Mouse (Mus musculus): ENCODE data around the gene Ntm. TPM values are rescaled to one million over a fixed set of nuclear protein-coding genes. Genes with fewer than 3 reads are reported as not detected.

Ntm gene
- total and polyA plus RNA-seq, 3 experiments, result 1.6 to 1.9 (median 1.8) TPM

GRCm38 (mm10) chr9:29433156-29433555, 529.8 kb downstream of the Ntm start:
- no peaks in the 10 kb centered on the region for H3K79me2 ChIP-seq (replicated peaks; ENCODE audit: control insufficient read depth, insufficient read depth, low read length)
- H3K36me3 ChIP-seq (ENCODE audit: control insufficient read depth, insufficient read depth, low read length), result peaks cover 3% of the 10 kb centered on the region; the same call in 1 of the 2 replicates
- 26% methylated on average over 7 of the region's 7 CpGs for WGBS
- H3K27me3 ChIP-seq (ENCODE audit: control insufficient read depth, insufficient read depth, low read length), result no peaks in the 10 kb centered on the region
- no peak for DNase-seq
- TF ChIP-seq POLR2A (IDR thresholded peaks at IDR 0.05; ENCODE audit: insufficient read depth, low read depth, low read length) (no peak), CTCF (IDR thresholded peaks at IDR 0.05) (no peak), EP300 (IDR thresholded peaks at IDR 0.05; ENCODE audit: insufficient read depth, low read depth, low read length) (no peak)
- no peak overlapping the region for H3K4me3 ChIP-seq
- no peak overlapping the region for H3K9ac ChIP-seq (ENCODE audit: low read depth, low read length)
- H3K27ac ChIP-seq, result no peak overlapping the region
- intact Hi-C loops (cut with DNase I), result no loop called here
- H3K4me1 ChIP-seq (ENCODE audit: control insufficient read depth, insufficient read depth, low read length), result peaks cover 7% of the 10 kb centered on the region

- Histone ChIP-seq H3K27me3 (ENCODE audit: control insufficient read depth, insufficient read depth, low read length) (no peaks in the 10 kb centered on the region), H3K36me3 (ENCODE audit: control insufficient read depth, insufficient read depth, low read length) (peaks cover 3% of the 10 kb centered on the region; the same call in 1 of the 2 replicates), H3K9ac (ENCODE audit: low read depth, low read length) (no peak overlapping the region), H3K4me1 (ENCODE audit: control insufficient read depth, insufficient read depth, low read length) (peaks cover 7% of the 10 kb centered on the region), H3K27ac (no peak overlapping the region), H3K4me3 (no peak overlapping the region), H3K79me2 (replicated peaks; ENCODE audit: control insufficient read depth, insufficient read depth, low read length) (no peaks in the 10 kb centered on the region)
- intact Hi-C loops (cut with DNase I), result no loop called here
- WGBS, result 85% methylated on average over 9 of the region's 9 CpGs
- DNase-seq, result no peak
- TF ChIP-seq EP300 (IDR thresholded peaks at IDR 0.05; ENCODE audit: insufficient read depth, low read depth, low read length), result no peak
- TF ChIP-seq POLR2A (IDR thresholded peaks at IDR 0.05; ENCODE audit: insufficient read depth, low read depth, low read length), result no peak
- no peak for TF ChIP-seq CTCF (IDR thresholded peaks at IDR 0.05)
Measured at GRCm38 (mm10) chr9:29431590-29431989, 531.4 kb downstream of the Ntm start.

GRCm38 (mm10) chr9:29430189-29430588, 532.8 kb downstream of the Ntm start:
- intact Hi-C loops (cut with DNase I), result no loop called here
- 80% methylated on average over 3 of the region's 3 CpGs for WGBS
- Histone ChIP-seq H3K36me3 (ENCODE audit: control insufficient read depth, insufficient read depth, low read length) (peaks cover 3% of the 10 kb centered on the region; the same call in 1 of the 2 replicates), H3K27me3 (ENCODE audit: control insufficient read depth, insufficient read depth, low read length) (no peaks in the 10 kb centered on the region), H3K79me2 (replicated peaks; ENCODE audit: control insufficient read depth, insufficient read depth, low read length) (no peaks in the 10 kb centered on the region), H3K4me1 (ENCODE audit: control insufficient read depth, insufficient read depth, low read length) (peaks cover 7% of the 10 kb centered on the region), H3K9ac (ENCODE audit: low read depth, low read length) (no peak overlapping the region), H3K4me3 (no peak overlapping the region), H3K27ac (no peak overlapping the region)
- DNase-seq, result no peak
- no peak for TF ChIP-seq CTCF (IDR thresholded peaks at IDR 0.05)
- TF ChIP-seq POLR2A (IDR thresholded peaks at IDR 0.05; ENCODE audit: insufficient read depth, low read depth, low read length), result no peak
- TF ChIP-seq EP300 (IDR thresholded peaks at IDR 0.05; ENCODE audit: insufficient read depth, low read depth, low read length), result no peak

GRCm38 (mm10) chr9:29428322-29428721, 534.6 kb downstream of the Ntm start:
- Histone ChIP-seq H3K36me3 (ENCODE audit: control insufficient read depth, insufficient read depth, low read length) (no peaks in the 10 kb centered on the region), H3K27me3 (ENCODE audit: control insufficient read depth, insufficient read depth, low read length) (no peaks in the 10 kb centered on the region), H3K4me3 (no peak overlapping the region), H3K79me2 (replicated peaks; ENCODE audit: control insufficient read depth, insufficient read depth, low read length) (no peaks in the 10 kb centered on the region), H3K4me1 (ENCODE audit: control insufficient read depth, insufficient read depth, low read length) (peaks cover 2% of the 10 kb centered on the region; the same call in 1 of the 2 replicates), H3K9ac (ENCODE audit: low read depth, low read length) (no peak overlapping the region), H3K27ac (no peak overlapping the region)
- DNase-seq, result peak; percentile 27 to 46
- WGBS, result 16% methylated on average over 7 of the region's 7 CpGs
- intact Hi-C loops (cut with DNase I), result no loop called here
- TF ChIP-seq CTCF (IDR thresholded peaks at IDR 0.05) (no peak), EP300 (IDR thresholded peaks at IDR 0.05; ENCODE audit: insufficient read depth, low read depth, low read length) (no peak), POLR2A (IDR thresholded peaks at IDR 0.05; ENCODE audit: insufficient read depth, low read depth, low read length) (no peak)

GRCm38 (mm10) chr9:29426261-29426660, 536.7 kb downstream of the Ntm start:
- Histone ChIP-seq H3K4me3 (no peak overlapping the region), H3K4me1 (ENCODE audit: control insufficient read depth, insufficient read depth, low read length) (no peaks in the 10 kb centered on the region), H3K27ac (no peak overlapping the region), H3K79me2 (replicated peaks; ENCODE audit: control insufficient read depth, insufficient read depth, low read length) (no peaks in the 10 kb centered on the region), H3K36me3 (ENCODE audit: control insufficient read depth, insufficient read depth, low read length) (no peaks in the 10 kb centered on the region), H3K9ac (ENCODE audit: low read depth, low read length) (no peak overlapping the region), H3K27me3 (ENCODE audit: control insufficient read depth, insufficient read depth, low read length) (no peaks in the 10 kb centered on the region)
- no peak for TF ChIP-seq CTCF (IDR thresholded peaks at IDR 0.05)
- no peak for TF ChIP-seq POLR2A (IDR thresholded peaks at IDR 0.05; ENCODE audit: insufficient read depth, low read depth, low read length)
- TF ChIP-seq EP300 (IDR thresholded peaks at IDR 0.05; ENCODE audit: insufficient read depth, low read depth, low read length), result no peak
- intact Hi-C loops (cut with DNase I), result no loop called here
- no peak for DNase-seq
- 90% methylated on average over 2 of the region's 2 CpGs for WGBS

- H3K4me1 ChIP-seq (ENCODE audit: control insufficient read depth, insufficient read depth, low read length), result no peaks in the 10 kb centered on the region
- H3K79me2 ChIP-seq (replicated peaks; ENCODE audit: control insufficient read depth, insufficient read depth, low read length), result no peaks in the 10 kb centered on the region
- no peak overlapping the region for H3K27ac ChIP-seq
- H3K4me3 ChIP-seq, result no peak overlapping the region
- 79% methylated on average over 2 of the region's 2 CpGs for WGBS
- no peak for DNase-seq
- no peak overlapping the region for H3K9ac ChIP-seq (ENCODE audit: low read depth, low read length)
- TF ChIP-seq CTCF (IDR thresholded peaks at IDR 0.05) (peak; percentile 21), POLR2A (IDR thresholded peaks at IDR 0.05; ENCODE audit: insufficient read depth, low read depth, low read length) (no peak)
- intact Hi-C loops (cut with DNase I), result no loop called here
- H3K36me3 ChIP-seq (ENCODE audit: control insufficient read depth, insufficient read depth, low read length), result no peaks in the 10 kb centered on the region
- H3K27me3 ChIP-seq (ENCODE audit: control insufficient read depth, insufficient read depth, low read length), result peaks cover 4% of the 10 kb centered on the region; the same call in 1 of the 2 replicates
Measured at GRCm38 (mm10) chr9:29415578-29415977, 547.4 kb downstream of the Ntm start.

All from heart, adult 2 months (tissue).